Mouse (Mus musculus): ENCODE measurements around the gene Elane. TPM values are rescaled to one million over a fixed set of nuclear protein-coding genes. Genes with fewer than 3 reads are reported as not detected.
A peak's percentile ranks its signal among the peaks of the same experiment; 100 is the strongest.

Elane gene
- total RNA-seq (2014; rRNA removed) (not detected in 2 replicates), polyA plus RNA-seq (2015; fragmentation: Nextera tagmentation; extraction: Ambion mirVana) (0.15 TPM in 1 of 2 replicates, not detected in the other)

- H3K9me3 ChIP-seq (ENCODE audit: low read length) = no peaks in the 10 kb centered on the region
- H3K4me1 ChIP-seq (ENCODE audit: insufficient read depth) = no peaks in the 10 kb centered on the region
- DNase-seq = no peak
- TF ChIP-seq CTCF (IDR thresholded peaks at IDR 0.05; ENCODE audit: low read depth) = no peak
- 80% methylated on average over 6 of the region's 6 CpGs for WGBS
- H3K27me3 ChIP-seq (ENCODE audit: insufficient read depth, low read length) = peaks cover 5% of the 10 kb centered on the region; the same call in 1 of the 2 replicates
- H3K4me2 ChIP-seq (ENCODE audit: low read depth) = no peak within 1 kb of the TSS
- no peak within 1 kb of the TSS for H3K9ac ChIP-seq
- H3K4me3 ChIP-seq (ENCODE audit: low read depth, low read length) = no peak within 1 kb of the TSS
- no peak within 1 kb of the TSS for H3K27ac ChIP-seq (ENCODE audit: low read depth, low read length)
- no peaks in the 10 kb centered on the region for H3K36me3 ChIP-seq (ENCODE audit: insufficient read depth)
- no peak for ATAC-seq
Measured at GRCm38 (mm10) chr10:79886054-79886453, at the start of gene Elane. Gene Elane, plus strand, starts transcription at chr10:79886247.

- 95% methylated on average over 3 of the region's 3 CpGs for WGBS
- ATAC-seq (no peak), DNase-seq (no peak)
- Histone ChIP-seq H3K9ac (no peak overlapping the region), H3K36me3 (ENCODE audit: insufficient read depth) (no peaks in the 10 kb centered on the region), H3K4me2 (ENCODE audit: low read depth) (no peak overlapping the region), H3K4me3 (ENCODE audit: low read depth, low read length) (no peak overlapping the region), H3K9me3 (ENCODE audit: low read length) (no peaks in the 10 kb centered on the region), H3K4me1 (ENCODE audit: insufficient read depth) (no peaks in the 10 kb centered on the region), H3K27ac (ENCODE audit: low read depth, low read length) (no peak overlapping the region), H3K27me3 (ENCODE audit: insufficient read depth, low read length) (no peaks in the 10 kb centered on the region)
- no peak for TF ChIP-seq CTCF (IDR thresholded peaks at IDR 0.05; ENCODE audit: low read depth)
Measured at GRCm38 (mm10) chr10:79836918-79837317, 49.1 kb upstream of the Elane start.

DNA sequence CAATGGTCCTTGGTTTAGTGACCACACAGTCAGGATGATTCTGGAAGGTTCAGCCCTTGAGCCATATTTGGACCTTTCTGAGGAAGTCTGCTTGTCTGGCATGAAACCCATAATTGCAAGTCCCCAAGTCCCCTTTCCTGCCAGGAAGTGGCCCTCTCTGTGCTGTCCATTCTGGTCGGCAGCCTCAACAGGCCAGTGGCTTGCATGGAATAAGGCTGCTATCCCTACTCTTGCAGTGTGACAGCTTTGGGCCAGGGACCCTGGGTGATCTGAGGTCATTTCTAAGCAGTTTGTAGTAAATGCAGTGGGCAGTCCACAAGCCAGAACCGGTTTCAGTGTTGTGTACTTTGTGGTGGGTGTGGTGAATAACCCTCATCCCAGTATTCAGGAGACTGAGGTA is 47.9 kb upstream of the Elane start:
- Histone ChIP-seq H3K4me3 (ENCODE audit: low read depth, low read length) (no peak overlapping the region), H3K4me2 (ENCODE audit: low read depth) (no peak overlapping the region), H3K27me3 (ENCODE audit: insufficient read depth, low read length) (no peaks in the 10 kb centered on the region), H3K9ac (no peak overlapping the region), H3K36me3 (ENCODE audit: insufficient read depth) (no peaks in the 10 kb centered on the region), H3K4me1 (ENCODE audit: insufficient read depth) (no peaks in the 10 kb centered on the region), H3K9me3 (ENCODE audit: low read length) (no peaks in the 10 kb centered on the region), H3K27ac (ENCODE audit: low read depth, low read length) (no peak overlapping the region)
- 73% methylated on average over 2 of the region's 2 CpGs for WGBS
- DNase-seq (no peak), ATAC-seq (no peak)
- no peak for TF ChIP-seq CTCF (IDR thresholded peaks at IDR 0.05; ENCODE audit: low read depth)

DNA sequence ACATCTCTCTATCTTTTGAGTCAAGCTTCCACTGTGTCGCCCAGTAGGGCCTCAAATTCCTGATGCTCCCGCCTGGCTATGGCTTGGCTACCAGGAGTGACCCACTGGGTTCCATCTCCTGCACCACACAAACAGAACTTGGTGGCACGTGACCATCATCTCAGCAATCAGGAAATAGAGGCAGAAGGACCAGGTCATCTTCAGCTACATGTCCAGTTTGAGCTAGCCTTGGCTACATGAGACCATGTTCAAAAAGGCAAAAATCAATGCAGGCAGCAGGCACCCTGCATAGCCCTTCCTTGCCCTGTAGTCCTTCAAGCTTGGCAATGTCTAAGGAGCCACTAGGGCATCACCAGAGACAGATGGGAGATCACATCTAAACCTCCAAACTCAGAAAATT is 46.0 kb upstream of the Elane start:
- TF ChIP-seq CTCF (IDR thresholded peaks at IDR 0.05; ENCODE audit: low read depth) = no peak
- H3K4me2 ChIP-seq (ENCODE audit: low read depth) = peak overlapping the region; percentile 60; the same call in 1 of the 2 replicates

GRCm38 (mm10) chr10:79840644-79841551 is 45.1 kb upstream of the Elane start:
- ATAC-seq (peak; percentile 93), DNase-seq (peak; percentile 76)
- Histone ChIP-seq H3K9me3 (ENCODE audit: low read length) (no peaks in the 10 kb centered on the region), H3K4me2 (ENCODE audit: low read depth) (peak overlapping the region; percentile 60), H3K27ac (ENCODE audit: low read depth, low read length) (peak overlapping the region; percentile 64; the same call in 1 of the 2 replicates), H3K9ac (peak overlapping the region; percentile 40), H3K36me3 (ENCODE audit: insufficient read depth) (no peaks in the 10 kb centered on the region), H3K27me3 (ENCODE audit: insufficient read depth, low read length) (no peaks in the 10 kb centered on the region), H3K4me1 (ENCODE audit: insufficient read depth) (no peaks in the 10 kb centered on the region), H3K4me3 (ENCODE audit: low read depth, low read length) (peak overlapping the region; percentile 32)
- 1% methylated on average over 24 of the region's 24 CpGs for WGBS
- TF ChIP-seq CTCF (IDR thresholded peaks at IDR 0.05; ENCODE audit: low read depth) = peak; percentile 22; the same call in 1 of the 2 replicates

More for the DNA sequence above, 46.0 kb upstream of the Elane start:
- Histone ChIP-seq H3K4me1 (ENCODE audit: insufficient read depth) (no peaks in the 10 kb centered on the region), H3K36me3 (ENCODE audit: insufficient read depth) (no peaks in the 10 kb centered on the region), H3K9ac (0 out of 2 replicates have a peak overlapping the region, but pooled peaks have one; percentile 40), H3K9me3 (ENCODE audit: low read length) (no peaks in the 10 kb centered on the region), H3K4me3 (ENCODE audit: low read depth, low read length) (no peak overlapping the region), H3K27ac (ENCODE audit: low read depth, low read length) (peak overlapping the region; percentile 64; the same call in 1 of the 2 replicates), H3K27me3 (ENCODE audit: insufficient read depth, low read length) (no peaks in the 10 kb centered on the region)
- DNase-seq (no peak), ATAC-seq (no peak)
- WGBS = 91% methylated on average over 3 of the region's 3 CpGs

GRCm38 (mm10) chr10:79842322-79842721 is 43.7 kb upstream of the Elane start:
- no peaks in the 10 kb centered on the region for H3K9me3 ChIP-seq (ENCODE audit: low read length)
- WGBS = 77% methylated on average over 3 of the region's 3 CpGs
- no peak for ATAC-seq
- no peak overlapping the region for H3K9ac ChIP-seq
- H3K4me1 ChIP-seq (ENCODE audit: insufficient read depth) = no peaks in the 10 kb centered on the region
- H3K4me3 ChIP-seq (ENCODE audit: low read depth, low read length) = no peak overlapping the region
- H3K4me2 ChIP-seq (ENCODE audit: low read depth) = no peak overlapping the region
- H3K36me3 ChIP-seq (ENCODE audit: insufficient read depth) = no peaks in the 10 kb centered on the region
- no peak for DNase-seq
- no peak for TF ChIP-seq CTCF (IDR thresholded peaks at IDR 0.05; ENCODE audit: low read depth)
- no peaks in the 10 kb centered on the region for H3K27me3 ChIP-seq (ENCODE audit: insufficient read depth, low read length)
- no peak overlapping the region for H3K27ac ChIP-seq (ENCODE audit: low read depth, low read length)

DNA sequence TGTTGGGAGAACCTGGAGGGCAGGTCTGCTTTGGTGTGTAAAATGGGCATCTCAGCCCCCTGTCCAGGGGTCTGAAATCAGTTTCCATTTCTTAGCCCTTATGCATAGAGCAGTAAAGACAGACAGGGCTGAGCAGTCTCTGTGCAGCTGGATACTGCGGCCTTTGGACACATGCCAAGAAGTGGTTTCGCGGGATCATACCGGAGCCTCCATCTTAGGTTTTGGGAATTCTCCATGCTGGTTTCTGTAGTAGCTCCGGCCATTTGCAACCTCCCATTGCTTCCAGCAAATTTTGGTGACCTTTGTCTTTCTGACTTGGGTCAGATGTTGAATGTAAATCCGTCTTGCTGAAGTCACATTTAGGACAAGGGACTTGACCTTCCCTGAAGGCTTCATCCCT is 42.6 kb upstream of the Elane start:
- no peaks in the 10 kb centered on the region for H3K4me1 ChIP-seq (ENCODE audit: insufficient read depth)
- no peak overlapping the region for H3K4me3 ChIP-seq (ENCODE audit: low read depth, low read length)
- WGBS = 38% methylated on average over 6 of the region's 6 CpGs
- no peak overlapping the region for H3K27ac ChIP-seq (ENCODE audit: low read depth, low read length)
- DNase-seq = no peak
- H3K9me3 ChIP-seq (ENCODE audit: low read length) = no peaks in the 10 kb centered on the region
- no peaks in the 10 kb centered on the region for H3K36me3 ChIP-seq (ENCODE audit: insufficient read depth)
- TF ChIP-seq CTCF (IDR thresholded peaks at IDR 0.05; ENCODE audit: low read depth) = no peak
- no peak overlapping the region for H3K9ac ChIP-seq
- H3K27me3 ChIP-seq (ENCODE audit: insufficient read depth, low read length) = no peaks in the 10 kb centered on the region
- H3K4me2 ChIP-seq (ENCODE audit: low read depth) = no peak overlapping the region
- ATAC-seq = no peak
